Mouse (Mus musculus) right cerebral cortex, adult 2 months (tissue): ENCODE data around the gene Cables2.

ENCODE experiments used
- DNase-seq, 2 experiments: peaks; one replicate each; pipeline ENCODE4 v3.0.0; 2021 to 2022; ENCODE audit warnings: low spot score in 2 of 2

Cables2 gene

DNA sequence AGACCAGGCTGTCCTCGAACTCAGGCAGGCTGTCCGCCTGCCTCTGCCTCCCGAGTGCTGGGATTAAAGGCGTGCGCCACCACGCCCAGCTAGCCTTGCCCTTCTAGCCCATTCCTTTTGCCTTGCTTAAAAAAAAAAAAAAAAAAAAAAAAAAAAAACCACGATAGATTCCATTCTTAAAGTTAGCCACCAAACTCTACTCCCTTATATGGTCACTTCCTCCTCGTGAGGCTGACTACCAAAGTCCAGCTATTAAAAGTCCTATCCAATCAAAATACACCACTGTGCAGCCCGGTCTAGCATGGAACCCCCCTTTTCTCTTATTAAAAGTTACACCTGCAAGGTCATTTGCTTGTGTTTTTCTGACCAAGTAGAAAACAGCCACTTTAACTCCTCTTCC lies 17.6 kb downstream of the Cables2 start:
- DNase-seq: no peak

DNA sequence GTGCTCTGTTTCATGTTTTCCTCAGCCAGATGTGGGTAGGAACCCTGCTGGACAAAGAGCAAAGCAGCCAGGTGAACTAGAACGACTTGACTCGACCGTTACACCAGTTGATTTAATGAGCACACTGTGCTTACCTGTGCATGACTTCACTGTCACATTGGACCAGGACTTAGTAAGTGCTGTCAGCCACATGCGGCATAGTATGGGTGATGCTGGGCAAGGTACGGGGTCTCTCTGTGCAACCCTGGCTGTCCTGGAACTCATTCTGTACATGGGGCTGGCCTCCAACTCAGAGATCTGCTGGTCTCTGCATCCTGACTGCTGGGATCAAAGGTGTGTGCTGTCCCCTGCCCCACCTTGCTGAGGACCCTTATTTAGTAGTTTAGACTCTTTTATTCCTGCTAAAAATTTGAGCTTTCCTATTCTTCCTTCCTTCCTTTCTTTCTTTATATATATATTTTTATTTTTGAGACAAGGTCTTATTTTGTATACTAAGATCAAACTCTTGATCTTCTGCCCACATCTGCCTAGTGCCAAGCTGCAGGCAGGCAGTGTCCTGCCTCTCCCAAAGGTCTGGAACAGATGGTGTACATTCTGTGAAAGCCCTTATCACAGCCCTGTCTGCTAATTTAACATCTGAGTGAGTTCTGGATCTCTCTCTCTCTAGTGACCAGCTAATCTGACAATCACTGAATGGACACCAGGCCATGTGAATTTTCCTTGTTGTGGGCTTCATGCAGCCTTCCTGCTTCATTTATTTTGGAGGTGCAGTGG lies 18.7 kb downstream of the Cables2 start:
- DNase-seq: no peak

DNA sequence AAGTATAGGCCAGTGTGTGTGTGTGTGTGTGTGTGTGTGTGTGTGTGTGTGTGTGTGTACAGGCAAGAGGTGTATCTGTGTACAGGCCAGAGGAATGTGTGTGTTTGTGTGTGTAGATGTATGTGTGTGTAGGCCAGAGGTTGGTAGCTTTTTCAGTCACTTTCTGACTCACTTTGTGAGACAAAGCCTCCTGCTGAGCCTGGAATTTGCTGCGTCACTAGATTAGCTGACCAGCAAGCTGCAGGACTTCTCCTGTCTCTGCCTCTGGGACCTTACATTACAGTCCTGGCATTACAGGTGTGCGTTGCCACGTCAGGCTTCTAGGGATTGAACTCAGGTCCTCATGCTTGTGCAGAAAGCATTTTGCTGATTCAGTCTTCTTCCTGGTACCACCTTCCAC lies 21.5 kb downstream of the Cables2 start:
- DNase-seq: no peak

DNA sequence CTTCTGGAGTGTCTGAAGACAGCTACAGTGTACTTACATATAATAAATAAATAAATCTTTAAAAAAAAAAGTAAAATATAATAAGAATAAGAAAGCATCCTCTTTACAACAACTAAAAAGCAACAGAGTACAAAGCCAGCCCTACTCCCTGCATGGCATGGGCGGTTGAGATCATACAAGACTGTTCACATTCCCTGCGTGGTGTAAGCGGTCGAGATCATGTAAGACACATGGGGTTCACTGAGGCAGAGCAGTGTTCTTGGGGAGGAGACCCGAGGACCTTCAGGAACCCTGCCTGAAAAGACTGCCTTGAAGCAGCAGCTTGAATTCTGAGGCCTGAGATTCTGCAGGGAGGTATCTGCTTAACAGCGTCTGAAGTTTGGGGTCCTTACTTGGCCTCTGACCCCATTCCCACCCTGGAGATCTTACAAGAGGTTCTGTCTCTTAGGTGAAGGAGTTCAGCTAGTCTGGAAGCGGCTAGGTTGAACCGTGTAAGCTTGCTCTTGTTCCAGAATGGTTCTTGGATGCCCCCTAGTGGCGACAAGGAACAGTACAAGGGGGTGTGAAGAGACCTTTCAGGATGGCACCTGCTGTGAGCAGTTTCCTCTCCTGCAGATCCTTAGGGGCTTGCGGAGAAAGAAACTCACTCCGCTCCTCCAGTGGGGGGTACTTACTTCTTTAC lies 22.2 kb downstream of the Cables2 start:
- DNase-seq: peak; percentile 89 to 90

DNA sequence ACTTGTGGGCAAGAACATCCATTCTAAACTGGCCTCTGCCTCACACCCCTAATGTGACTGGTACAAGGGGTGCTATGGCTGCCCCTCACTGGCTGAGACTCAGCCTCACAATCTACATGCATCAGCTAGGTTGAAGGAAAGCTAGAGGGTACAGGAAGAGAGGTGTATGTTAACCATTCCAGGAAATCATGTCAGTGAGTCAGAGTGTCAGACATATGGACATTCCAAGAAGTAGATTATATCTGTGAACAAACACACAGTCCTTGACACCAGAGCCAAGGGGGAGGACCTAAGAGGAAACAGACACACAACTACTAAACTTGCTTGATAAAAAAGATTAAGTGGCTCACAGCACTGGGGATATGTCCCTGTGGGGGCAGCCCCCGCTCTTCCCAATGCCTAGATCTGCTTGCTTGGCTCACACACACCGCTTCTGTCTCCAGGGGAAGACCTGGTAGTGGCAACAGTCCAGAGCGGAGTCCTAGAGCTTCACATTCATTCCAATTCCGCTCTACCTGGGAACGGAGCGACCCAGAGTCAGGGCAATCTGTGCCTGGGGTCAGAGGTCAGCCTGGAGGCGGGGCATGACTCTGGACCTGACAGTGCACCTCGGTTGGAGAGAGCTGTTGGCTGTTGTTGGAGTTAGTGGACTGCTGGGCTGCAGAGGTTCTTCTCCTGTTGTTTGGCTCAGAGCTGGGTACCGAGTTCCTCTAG lies 24.2 kb downstream of the Cables2 start:
- no peak for DNase-seq

DNA sequence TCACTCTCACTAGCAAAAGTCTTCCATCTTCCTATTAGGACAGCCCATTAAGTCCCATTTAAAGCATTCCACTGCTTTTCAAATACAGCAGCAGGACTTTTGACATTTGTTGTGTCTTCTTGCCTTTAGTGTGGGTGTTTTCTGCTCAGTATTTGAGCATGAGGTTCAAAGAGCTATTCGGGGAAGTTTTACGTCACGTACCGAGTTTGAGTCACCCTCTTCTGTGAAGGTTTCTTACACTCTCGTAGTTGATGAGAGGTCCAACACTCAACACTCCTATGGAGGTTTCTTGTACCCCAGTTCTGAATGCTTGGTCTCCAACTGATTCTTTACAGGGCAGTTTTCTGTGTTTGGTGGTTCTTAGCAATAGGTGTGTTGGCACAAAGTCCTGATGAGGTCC lies 25.4 kb downstream of the Cables2 start:
- no peak for DNase-seq

DNA sequence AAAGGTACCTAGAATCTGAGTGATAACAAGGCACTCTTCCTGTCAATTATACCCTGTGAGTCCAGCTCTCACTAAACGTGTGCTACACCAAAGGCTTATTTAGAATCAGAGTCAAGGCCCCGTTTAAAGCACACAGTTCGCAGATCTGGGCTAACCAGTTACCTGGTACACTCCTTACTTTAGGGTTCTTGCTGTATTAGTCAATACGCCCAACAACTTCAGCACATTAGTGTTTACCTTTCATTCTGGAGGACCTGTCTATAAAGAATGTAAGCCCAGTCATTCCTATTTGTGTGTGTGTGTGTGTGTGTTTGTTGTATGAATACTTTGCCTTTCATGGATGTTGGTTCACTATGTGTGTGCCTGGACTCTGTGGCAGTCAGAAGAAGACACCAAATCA lies 30.2 kb downstream of the Cables2 start:
- DNase-seq: no peak

DNA sequence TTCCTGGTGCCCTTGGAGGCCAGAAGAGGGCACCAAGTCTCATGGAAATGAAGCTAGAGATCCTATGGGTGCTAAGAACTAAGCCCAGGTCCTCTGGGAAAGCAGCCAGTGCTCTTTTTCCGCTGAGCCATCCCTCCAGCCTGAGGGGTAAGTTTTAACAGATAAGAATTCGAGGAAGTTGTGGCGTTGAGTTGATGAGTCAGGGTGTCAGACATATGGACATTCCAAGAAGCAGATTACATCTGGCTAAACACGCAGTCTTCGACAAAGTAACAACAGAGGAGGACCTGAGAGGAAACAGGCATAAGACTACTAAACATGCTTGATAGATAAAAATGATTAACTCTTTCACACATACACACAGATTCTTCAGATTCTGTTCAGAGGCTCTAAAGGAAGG lies 34.7 kb downstream of the Cables2 start:
- no peak for DNase-seq

- DNase-seq: no peak
Measured at GRCm38 (mm10) chr2:180237601-180238345, 35.5 kb downstream of the Cables2 start.

DNA sequence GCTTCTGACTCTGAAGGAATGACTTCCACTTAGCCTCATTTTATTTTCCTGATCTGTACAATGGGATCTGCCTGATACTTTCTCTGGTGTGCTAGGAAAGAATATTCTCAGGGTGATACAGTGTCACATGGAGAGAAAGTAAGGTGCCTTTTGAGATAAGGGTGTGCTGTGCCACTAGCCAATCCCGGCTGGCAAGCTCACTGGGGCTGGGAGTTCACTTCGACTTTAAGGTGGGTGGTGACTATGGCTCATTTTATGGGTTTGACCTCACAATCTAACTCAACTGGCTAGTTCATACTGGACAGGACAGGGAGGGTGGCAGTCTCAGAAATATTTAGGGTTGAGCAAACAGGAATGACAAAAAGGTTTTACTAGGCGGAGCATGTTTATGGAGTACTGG lies 36.4 kb downstream of the Cables2 start:
- no peak for DNase-seq

GRCm38 (mm10) chr2:180236500-180236899 lies 36.8 kb downstream of the Cables2 start:
- no peak for DNase-seq

GRCm38 (mm10) chr2:180235788-180236187 lies 37.5 kb downstream of the Cables2 start:
- no peak for DNase-seq

- DNase-seq: no peak
Measured at GRCm38 (mm10) chr2:180234980-180235379, 38.3 kb downstream of the Cables2 start.

DNA sequence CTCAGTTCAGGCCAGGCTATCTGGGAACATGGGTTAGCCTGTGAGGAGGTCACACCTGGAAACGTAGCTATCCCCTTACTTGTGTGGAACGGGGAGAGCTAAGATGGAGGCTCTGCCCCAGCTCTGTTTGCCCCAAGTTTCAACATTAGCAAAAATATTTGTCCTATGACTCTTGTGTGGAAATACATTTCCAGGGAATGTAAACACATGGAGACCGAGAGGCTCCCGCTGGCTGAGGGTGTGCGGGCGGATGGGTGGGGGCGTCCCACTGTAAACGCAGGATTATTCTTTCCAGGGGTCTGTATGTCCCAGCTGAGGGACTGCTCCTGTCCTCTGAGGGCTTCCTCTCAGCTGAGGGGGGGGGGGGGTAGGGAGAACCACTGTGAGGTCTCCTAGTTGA lies 38.9 kb downstream of the Cables2 start:
- no peak for DNase-seq

GRCm38 (mm10) chr2:180233101-180233904 lies 40.0 kb downstream of the Cables2 start:
- no peak for DNase-seq

DNA sequence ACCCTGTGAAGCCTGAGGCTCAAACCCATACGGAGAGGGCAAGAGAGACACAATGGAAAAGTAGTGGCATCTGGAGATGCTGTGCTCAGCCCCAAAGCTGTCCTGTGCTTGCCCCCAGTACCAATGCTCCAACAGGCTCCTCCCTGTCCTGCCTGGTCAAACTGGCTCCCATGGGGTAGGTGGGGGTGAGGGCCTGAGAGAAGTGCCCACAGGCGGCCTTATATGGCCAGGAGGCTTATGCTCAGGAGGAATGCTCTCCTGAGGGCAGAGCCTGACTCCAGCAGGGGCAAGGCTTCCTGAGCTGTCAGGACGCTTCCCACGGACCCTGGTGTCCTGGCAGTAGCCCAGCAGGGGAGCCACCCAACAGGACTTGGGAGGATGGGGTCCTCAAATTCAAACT lies 42.8 kb downstream of the Cables2 start:
- no peak for DNase-seq

DNA sequence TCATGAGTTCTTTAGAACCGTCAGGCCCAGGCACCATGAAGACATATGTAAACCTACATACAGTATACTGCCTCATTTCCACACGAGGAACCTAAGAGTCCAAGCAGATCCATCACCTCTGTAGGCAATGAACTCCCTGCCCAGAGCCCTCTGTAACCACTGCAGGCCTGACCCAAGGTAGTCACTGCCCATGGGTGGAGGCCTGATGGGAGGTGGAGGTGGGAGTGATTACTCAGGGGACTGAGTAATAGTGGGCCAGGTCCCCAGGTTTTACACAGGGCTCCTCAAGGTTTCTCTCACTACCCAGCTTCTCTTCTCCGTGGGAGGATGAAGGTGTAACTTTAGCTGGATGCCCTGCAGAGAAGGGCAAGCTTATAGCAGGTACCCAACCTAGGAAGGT lies 44.2 kb downstream of the Cables2 start:
- no peak for DNase-seq

DNA sequence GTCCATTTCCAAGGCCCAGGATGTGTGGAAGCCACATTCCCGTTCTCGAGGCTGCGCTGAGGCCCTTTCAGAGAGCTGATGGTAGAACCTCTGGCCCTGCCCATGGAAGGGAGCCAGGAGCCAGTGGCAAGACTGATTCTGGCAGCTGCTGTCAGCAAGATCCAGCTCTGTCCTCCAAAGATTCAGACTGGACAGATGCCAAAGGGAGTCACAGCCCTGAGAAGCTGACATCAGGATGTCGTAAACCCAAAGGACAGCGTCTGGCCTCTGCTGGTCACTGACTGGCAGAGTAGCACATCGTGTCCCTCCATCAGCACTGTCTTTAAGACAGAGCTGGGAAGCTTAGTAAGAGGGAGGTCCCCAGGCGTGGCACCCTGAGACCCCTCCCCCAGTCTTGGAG lies 44.7 kb downstream of the Cables2 start:
- DNase-seq: no peak

- DNase-seq: no peak
Measured at GRCm38 (mm10) chr2:180228060-180228458, 45.2 kb downstream of the Cables2 start.

DNA sequence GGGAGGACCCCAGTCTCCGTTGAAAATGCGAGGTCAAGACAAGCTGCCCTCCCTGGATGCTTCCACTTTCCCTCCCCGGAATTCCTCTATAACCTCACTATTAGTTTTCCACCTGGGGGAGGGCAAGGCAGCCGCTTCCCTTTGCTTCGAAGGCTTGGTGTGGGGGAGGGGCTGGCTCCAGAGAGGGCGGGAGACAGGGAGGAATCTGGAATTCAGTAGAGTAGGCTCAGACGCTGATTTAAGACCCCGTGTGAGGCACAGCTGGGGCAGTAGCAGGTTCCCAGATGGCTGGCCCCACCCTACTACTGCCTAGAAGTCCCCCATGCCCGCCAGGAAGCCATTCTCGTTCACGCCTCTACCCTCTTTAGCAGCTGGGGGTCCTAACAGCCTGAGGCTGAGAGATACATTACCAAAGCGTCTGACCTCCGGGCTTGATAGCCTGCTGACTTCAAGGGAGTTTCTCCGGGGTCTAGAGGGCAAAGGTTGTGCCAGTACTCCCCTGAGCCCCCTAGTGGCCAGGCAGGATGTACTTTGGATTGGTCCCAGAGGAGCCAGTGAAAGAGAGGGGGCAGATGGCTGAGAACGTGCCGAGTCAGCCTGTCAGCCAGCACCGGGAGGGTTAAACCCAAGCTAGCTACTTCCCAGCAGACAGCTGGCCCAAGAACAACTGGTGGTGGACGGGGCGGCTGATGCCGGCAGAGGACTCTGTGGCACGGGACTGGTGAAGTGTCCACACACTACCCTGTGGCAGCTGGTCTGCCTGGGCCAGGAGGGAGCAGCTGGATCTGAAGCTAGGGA lies 45.8 kb downstream of the Cables2 start:
- no peak for DNase-seq
